Mouse (Mus musculus): ENCODE results near the gene Actl11. TPM values are rescaled to one million over a fixed set of nuclear protein-coding genes. Genes with fewer than 3 reads are reported as not detected.

The Actl11 gene
- total RNA-seq, 2 experiments from 2014 or later = not detected

GRCm38 (mm10) chr9:107917895-107918608 is 10.2 kb upstream of the Actl11 start:
- intact Hi-C loops (cut with DNase I) = no loop called here
- DNase-seq (ENCODE audit: low spot score in 2 of 2) = peak in 1 of 2 experiments; percentile 42

- intact Hi-C loops (cut with DNase I) = no loop called here
- peak in 1 of 2 experiments; percentile 35 for DNase-seq (ENCODE audit: low spot score in 2 of 2)
Measured at GRCm38 (mm10) chr9:107918884-107919283, 9.4 kb upstream of the Actl11 start.

- intact Hi-C loops (cut with DNase I) = no loop called here
Measured at GRCm38 (mm10) chr9:107919441-107919840, 8.8 kb upstream of the Actl11 start.

GRCm38 (mm10) chr9:107923021-107923420 is 5.2 kb upstream of the Actl11 start:
- DNase-seq (ENCODE audit: low spot score in 2 of 2) = no peak
- intact Hi-C loops (cut with DNase I) = no loop called here

More at GRCm38 (mm10) chr9:107919441-107919840, 8.8 kb upstream of the Actl11 start:
- DNase-seq (ENCODE audit: low spot score in 2 of 2) = no peak

GRCm38 (mm10) chr9:107923956-107924355 is 4.3 kb upstream of the Actl11 start:
- intact Hi-C loops (cut with DNase I) = no loop called here
- DNase-seq (ENCODE audit: low spot score in 2 of 2) = no peak

GRCm38 (mm10) chr9:107925251-107925650 is 3.0 kb upstream of the Actl11 start:
- intact Hi-C loops (cut with DNase I) = no loop called here
- DNase-seq (ENCODE audit: low spot score in 2 of 2) = no peak

GRCm38 (mm10) chr9:107926920-107927420 is 1.3 kb upstream of the Actl11 start:
- intact Hi-C loops (cut with DNase I) = no loop called here
- no peak for DNase-seq (ENCODE audit: low spot score in 2 of 2)

GRCm38 (mm10) chr9:107927749-107928148 is 520 bp upstream of the Actl11 start:
- intact Hi-C loops (cut with DNase I) = no loop called here
- no peak for DNase-seq (ENCODE audit: low spot score in 2 of 2)

- no peak for DNase-seq (ENCODE audit: low spot score in 2 of 2)
Measured at GRCm38 (mm10) chr9:107932221-107932620, 4.0 kb downstream of the Actl11 start.

GRCm38 (mm10) chr9:107934146-107934545 is 5.9 kb downstream of the Actl11 start:
- intact Hi-C loops (cut with DNase I) = no loop called here
- DNase-seq (ENCODE audit: low spot score in 2 of 2) = peak in 1 of 2 experiments; percentile 52

More at GRCm38 (mm10) chr9:107932221-107932620, 4.0 kb downstream of the Actl11 start:
- intact Hi-C loops (cut with DNase I) = no loop called here

GRCm38 (mm10) chr9:107935374-107935773 is 7.1 kb downstream of the Actl11 start, which contains the start of gene Camkv:
Camkv (plus strand) TSS chr9:107935674.
- no peak for DNase-seq (ENCODE audit: low spot score in 2 of 2)
- intact Hi-C loops (cut with DNase I) = no loop called here

- peak; percentile 70 to 79 for DNase-seq (ENCODE audit: low spot score in 2 of 2)
- intact Hi-C loops (cut with DNase I) = no loop called here
Measured at GRCm38 (mm10) chr9:107935790-107936214, 7.5 kb downstream of the Actl11 start.

- intact Hi-C loops (cut with DNase I) = no loop called here
- peak; percentile 65 to 76 for DNase-seq (ENCODE audit: low spot score in 2 of 2)
Measured at GRCm38 (mm10) chr9:107936215-107936822, 8.1 kb downstream of the Actl11 start.

GRCm38 (mm10) chr9:107936831-107937230 is 8.6 kb downstream of the Actl11 start:
- intact Hi-C loops (cut with DNase I) = no loop called here
- no peak for DNase-seq (ENCODE audit: low spot score in 2 of 2)

GRCm38 (mm10) chr9:107947241-107948194 is 19.2 kb downstream of the Actl11 start:
- intact Hi-C loops (cut with DNase I) = no loop called here

GRCm38 (mm10) chr9:107949184-107949921 is 21.1 kb downstream of the Actl11 start:
- no peak for DNase-seq (ENCODE audit: low spot score in 2 of 2)
- intact Hi-C loops (cut with DNase I) = no loop called here

More at GRCm38 (mm10) chr9:107947241-107948194, 19.2 kb downstream of the Actl11 start:
- no peak for DNase-seq (ENCODE audit: low spot score in 2 of 2)

GRCm38 (mm10) chr9:107949922-107950235 is 21.6 kb downstream of the Actl11 start, which contains the start of gene Traip:
Traip (plus strand) TSS chr9:107950136.
- DNase-seq (ENCODE audit: low spot score in 2 of 2) = no peak
- intact Hi-C loops (cut with DNase I) = no loop called here

GRCm38 (mm10) chr9:107950460-107951355 is 22.4 kb downstream of the Actl11 start:
- intact Hi-C loops (cut with DNase I) = no loop called here
- peak; percentile 88 to 90 for DNase-seq (ENCODE audit: low spot score in 2 of 2)
